Mouse (Mus musculus) gastrocnemius, postnatal 25 days (tissue): ENCODE results near the gene Wdr77. TPM values are rescaled to one million over a fixed set of nuclear protein-coding genes. Genes with fewer than 3 reads are reported as not detected.
"Not testable (repeated sequence)": the region's sequence is repeated elsewhere in the genome, so short reads cannot be mapped to it uniquely, and the experiment has no call there.

Experiments used
- DNase-seq: peaks from one replicate; pipeline ENCODE4 v3.0.0; 2022
- total RNA-seq, 2 experiments: library from RNA; stranded (reverse); gene quantifications; 1 replicate in 1 of 2; 2 replicates in 1 of 2; pipeline ENCODE4 v1.2.3; 2021

Gene Wdr77
- total RNA-seq, 2 experiments from 2014 or later, result 26.8 to 27.2 TPM

DNA sequence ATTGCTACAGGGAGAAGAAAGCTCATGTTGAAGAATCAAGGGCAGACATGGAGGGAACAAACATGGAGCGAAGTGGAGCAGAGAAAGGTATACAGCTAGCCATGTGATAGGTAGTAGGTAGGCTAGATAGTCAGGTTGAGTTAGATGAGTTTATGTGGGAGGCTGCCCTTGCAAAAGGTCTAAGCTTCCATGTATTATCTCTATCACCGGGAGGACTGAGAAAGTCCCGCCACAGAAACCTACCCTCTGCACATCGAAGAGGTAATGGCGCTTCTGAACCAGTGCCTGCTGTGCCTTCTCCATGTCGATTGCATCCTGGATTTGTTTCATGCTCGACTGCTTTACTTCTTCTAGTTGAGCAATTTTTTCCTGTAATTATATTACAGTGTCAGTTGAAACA is 7.8 kb upstream of the Wdr77 start:
- DNase-seq, result no peak

- no peak for DNase-seq
Measured at GRCm38 (mm10) chr3:105957235-105957634, 1.9 kb upstream of the Wdr77 start.

DNA sequence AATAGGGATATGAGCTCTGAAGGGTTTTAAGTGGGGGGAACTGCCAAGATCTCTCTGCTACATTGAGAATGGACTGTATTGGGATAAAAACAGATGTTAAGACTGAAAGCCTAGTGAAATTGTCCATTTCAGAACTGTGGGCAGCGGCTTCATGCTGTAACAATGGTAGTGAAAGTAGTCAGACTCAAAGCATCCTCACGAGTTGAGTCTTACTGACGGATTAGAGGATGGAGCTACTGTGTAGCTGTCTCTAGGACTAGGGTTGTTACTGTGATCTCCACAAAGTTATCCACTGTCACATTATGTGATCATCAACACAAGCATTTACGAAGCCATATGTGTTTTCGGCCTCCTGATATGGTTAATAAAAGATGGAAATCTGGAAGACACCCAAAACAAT is 965 bp upstream of the Wdr77 start:
- no peak for DNase-seq

GRCm38 (mm10) chr3:105959585-105959984 is 416 bp downstream of the Wdr77 start:
- no peak for DNase-seq

- DNase-seq, result no peak
Measured at GRCm38 (mm10) chr3:105959999-105960398, 830 bp downstream of the Wdr77 start, which contains the start of gene Atp5f1. Gene Atp5f1 (minus strand): TSS chr3:105960099.

- DNase-seq, result no peak
Measured at GRCm38 (mm10) chr3:105960700-105961099, 1.5 kb downstream of the Wdr77 start.

- no peak for DNase-seq
Measured at GRCm38 (mm10) chr3:105971831-105972446, 12.8 kb downstream of the Wdr77 start.

DNA sequence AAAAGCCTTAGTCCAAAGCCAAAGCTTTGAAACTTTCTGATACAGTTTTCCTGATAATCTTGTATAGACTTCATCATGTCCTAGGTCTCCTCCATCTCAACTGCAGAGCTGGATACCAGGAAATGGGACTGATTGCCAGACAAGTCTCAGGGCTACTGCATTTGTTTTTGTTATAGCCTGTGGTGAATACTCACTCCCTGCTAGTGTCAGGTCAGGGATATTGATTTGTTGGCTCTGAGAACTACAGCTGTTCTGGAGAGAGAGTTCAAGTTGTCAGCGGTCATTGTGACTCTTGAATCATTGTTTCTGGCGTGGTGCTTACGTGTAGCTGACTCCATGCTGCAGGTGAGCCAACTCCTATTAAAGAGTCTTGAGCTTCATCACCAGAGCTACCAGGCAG is 14.2 kb downstream of the Wdr77 start, which contains the start of gene Ovgp1:
Gene Ovgp1, plus strand, starts transcription at position 301 of the 400 bp plus-strand sequence.
- DNase-seq, result no peak

DNA sequence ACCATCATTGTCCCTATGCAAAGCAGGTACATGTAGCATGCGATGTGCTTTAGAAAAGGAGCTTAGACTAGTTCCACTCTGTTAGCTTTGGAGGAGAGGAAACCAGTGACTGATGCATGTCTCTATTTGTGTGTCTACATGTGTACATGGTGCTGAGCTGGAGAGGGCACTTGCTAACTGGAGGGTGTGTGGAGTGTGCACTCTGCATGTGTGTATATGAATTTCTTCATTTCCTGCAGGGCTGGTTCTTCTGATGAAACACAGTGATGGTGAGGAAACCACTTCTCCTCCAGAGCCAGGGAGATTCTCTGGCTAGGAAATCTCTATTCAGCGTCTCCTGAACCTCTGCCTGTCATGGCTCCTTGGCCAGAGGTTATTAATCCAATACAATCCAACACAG is 15.0 kb downstream of the Wdr77 start:
- DNase-seq, result no peak

DNA sequence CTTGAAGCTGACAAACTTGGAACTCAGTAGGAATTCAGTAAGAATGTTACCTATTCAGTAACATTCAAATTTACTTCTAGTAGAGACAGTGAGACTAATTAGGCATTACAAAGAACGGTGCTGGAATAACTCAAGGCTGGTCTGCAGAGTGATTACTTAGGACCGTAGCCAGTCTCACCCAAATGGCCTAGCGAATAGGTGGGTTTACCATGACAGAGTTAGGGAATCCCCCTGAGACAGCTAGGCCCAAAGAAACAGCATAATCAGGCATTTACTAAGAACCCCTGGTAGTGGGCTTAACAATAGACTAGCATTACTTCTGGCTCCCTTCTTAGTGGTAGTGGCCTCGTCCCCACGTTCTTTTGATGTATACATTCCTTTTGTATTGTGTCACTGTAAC is 30.4 kb downstream of the Wdr77 start:
- DNase-seq, result not testable (repeated sequence)

DNA sequence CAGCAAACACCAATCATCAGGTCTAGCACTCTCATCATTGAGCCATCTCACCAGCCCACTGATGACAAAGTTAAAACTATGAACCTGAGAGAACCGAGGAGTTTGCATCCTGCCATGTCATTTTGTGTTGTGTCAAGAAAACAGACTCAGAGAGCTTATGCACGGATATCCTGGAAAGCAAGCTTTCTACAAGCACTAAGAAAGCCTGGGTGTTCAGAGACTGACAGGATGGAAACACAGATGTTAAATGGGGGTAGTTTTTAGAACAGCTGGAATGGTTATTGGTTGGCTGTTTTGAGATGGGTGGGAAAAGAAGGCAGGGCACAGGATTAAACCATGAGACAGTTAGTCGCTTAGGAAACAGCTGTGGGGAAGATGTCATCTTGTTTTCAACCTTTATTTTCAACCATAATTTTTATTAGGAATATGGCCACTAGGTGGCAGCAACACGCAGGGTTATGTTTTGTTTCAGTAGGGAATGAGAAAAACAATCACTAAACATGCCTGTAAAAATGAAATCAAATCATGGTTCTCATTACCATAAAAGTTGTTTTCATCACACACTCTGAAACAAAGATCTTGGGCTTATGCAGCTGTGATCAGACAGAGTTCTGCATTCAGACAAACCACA is 32.6 kb downstream of the Wdr77 start:
- DNase-seq, result no peak

DNA sequence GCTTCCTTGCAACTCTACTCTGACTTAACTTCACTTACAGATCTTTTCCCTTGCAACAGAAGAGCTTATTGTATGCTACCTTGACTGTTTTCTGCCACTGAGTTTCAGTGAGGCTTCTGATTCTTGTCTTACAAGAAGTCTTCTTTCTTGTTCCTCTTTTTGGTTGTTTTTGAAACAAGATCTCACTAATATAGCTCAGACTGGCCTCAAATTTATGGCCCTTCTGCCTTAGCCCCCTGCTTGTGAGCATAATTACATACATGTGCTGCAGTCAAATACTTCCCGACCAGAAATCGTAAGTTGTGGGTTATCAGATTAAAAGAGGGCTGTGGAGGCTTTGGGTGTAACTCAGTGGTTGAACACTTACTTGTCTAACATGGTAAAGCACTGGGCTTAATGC is 35.6 kb downstream of the Wdr77 start:
- no peak for DNase-seq

- DNase-seq, result no peak
Measured at GRCm38 (mm10) chr3:106000707-106001375, 41.7 kb downstream of the Wdr77 start.

- DNase-seq, result no peak
Measured at GRCm38 (mm10) chr3:106001416-106002370, 42.5 kb downstream of the Wdr77 start.

DNA sequence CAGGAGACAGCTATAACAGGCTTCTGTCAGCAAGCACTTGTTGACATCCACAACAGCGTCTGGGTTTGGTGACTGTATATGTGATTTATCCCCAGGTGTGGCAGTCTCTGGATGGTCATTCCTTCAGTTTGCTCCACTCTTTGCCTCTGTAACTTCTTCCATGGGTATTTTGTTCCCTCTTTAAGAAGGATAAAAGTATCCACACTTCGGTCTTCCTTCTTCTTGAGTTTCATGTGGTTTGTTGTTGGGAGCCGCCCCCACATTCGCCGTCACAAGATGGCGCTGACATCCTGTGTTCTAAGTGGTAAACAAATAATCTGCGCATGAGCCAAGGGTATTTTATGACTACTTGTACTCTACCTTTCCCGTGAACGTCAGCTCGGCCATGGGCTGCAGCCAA is 44.2 kb downstream of the Wdr77 start:
- not testable (repeated sequence) for DNase-seq

DNA sequence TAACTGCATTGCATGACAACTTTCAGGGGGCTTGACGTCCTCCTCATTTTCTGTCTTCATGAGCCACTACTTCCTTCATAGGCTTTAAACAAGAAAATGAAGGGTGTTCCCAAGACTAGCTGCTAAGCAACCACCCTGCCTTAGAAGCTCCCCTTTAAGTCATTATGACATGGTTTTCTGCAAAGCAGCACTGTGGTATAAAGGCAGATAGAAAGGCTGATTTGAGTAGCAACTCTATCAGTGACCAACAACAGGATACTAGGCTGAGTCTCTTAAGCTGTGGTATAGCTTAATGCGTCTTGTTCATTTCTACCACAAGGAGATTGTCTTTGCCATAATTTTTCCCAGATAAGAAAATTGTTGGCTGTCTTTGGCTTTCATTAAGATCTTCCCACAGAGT is 55.4 kb downstream of the Wdr77 start, which contains the start of gene Pifo:
Gene Pifo, minus strand, starts transcription at position 101 of the 400 bp plus-strand sequence.
- no peak for DNase-seq

Other genes with a start within 250 kb of the Wdr77 start
- gene Rap1a, start 158.0 kb upstream of the Wdr77 start, total RNA-seq, result 10 to 100 TPM; 77.6 to 84.2 TPM
- under 1 TPM in 1 of 2 experiments, not detected in 1; 0.21 TPM for gene Adora3, start 88.5 kb upstream of the Wdr77 start, total RNA-seq
- gene Tmigd3, start 88.5 kb upstream of the Wdr77 start, total RNA-seq, result not detected
- gene I830077J02Rik, start 26.7 kb upstream of the Wdr77 start, total RNA-seq, result under 1 TPM; 0.28 to 0.64 TPM
- gene Atp5f1, start 730 bp downstream of the Wdr77 start, total RNA-seq, result 100 to 1,000 TPM; 671 to 699 TPM
- gene Ovgp1, start 14.3 kb downstream of the Wdr77 start, total RNA-seq, result under 1 TPM; 0.51 to 0.64 TPM
- not detected for gene Pifo, start 55.3 kb downstream of the Wdr77 start, total RNA-seq
- gene Chil5, start 73.4 kb downstream of the Wdr77 start, total RNA-seq, result under 1 TPM in 1 of 2 experiments, not detected in 1; 0.28 TPM
- not detected for gene Chia1, start 153.9 kb downstream of the Wdr77 start, total RNA-seq
- not detected for gene Chil3, start 208.2 kb downstream of the Wdr77 start, total RNA-seq